Mouse (Mus musculus): ENCODE measurements around the gene Prss30.

- no peak for TF ChIP-seq POLR2A (IDR thresholded peaks at IDR 0.05; ENCODE audit: borderline replicate concordance, low read depth, low read length)
- TF ChIP-seq CTCF (IDR thresholded peaks at IDR 0.05; ENCODE audit: low read depth, low read length) = no peak
Observed at GRCm38 (mm10) chr17:23949068-23949467, 31.3 kb downstream of the Prss30 start.

All from bone marrow macrophage, adult 2 months (primary cell).